Mouse (Mus musculus): ENCODE data around the gene Sirt5.
A peak's percentile ranks its signal among the peaks of the same experiment; 100 is the strongest.

Sirt5 gene

DNA sequence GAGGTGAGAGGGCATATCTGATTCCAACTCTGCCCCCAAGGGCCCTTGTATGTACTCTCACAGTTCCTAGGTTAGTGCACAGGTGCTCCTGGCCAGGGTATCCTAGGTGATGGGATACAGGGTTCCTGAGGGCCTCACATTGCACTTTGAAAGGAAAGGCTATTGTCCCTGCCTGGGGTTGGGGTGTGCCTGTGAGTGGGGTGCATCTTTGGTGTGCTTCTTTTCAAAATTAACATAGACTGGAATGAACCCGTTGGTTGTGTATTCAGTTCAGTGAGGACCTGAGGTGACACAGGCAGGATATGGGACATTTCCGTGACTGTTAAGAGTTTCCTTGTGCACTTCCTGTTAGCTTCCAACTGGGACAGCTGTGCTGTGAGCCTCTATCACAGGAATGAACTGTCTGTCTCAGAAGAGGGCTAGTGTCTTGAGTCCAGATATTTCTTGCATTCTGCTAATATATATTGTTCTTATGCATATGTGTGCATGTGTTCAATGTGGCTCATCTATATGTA is 9.7 kb downstream of the Sirt5 start:
- no peak for DNase-seq (ENCODE audit: low spot score)

GRCm38 (mm10) chr13:43379989-43380388 is 14.7 kb downstream of the Sirt5 start:
- DNase-seq (ENCODE audit: low spot score), result no peak

DNA sequence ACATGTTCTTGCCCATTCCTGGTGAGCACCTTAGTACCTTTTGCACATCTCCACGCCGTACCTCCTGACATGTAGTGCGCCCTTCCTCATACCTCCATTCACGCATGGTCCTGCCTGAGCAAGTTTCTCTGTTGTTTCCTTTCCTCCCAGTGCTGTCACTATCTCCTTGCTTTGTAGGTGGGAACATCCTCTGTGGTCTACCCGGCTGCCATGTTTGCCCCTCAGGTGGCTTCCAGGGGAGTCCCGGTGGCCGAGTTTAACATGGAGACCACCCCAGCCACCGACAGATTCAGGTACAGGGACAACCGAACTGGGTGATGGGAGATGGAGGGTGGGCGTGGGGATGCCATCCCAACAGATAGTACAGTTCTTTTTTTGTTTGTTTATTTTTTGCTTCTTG is 20.0 kb downstream of the Sirt5 start:
- DNase-seq (ENCODE audit: low spot score), result no peak

DNA sequence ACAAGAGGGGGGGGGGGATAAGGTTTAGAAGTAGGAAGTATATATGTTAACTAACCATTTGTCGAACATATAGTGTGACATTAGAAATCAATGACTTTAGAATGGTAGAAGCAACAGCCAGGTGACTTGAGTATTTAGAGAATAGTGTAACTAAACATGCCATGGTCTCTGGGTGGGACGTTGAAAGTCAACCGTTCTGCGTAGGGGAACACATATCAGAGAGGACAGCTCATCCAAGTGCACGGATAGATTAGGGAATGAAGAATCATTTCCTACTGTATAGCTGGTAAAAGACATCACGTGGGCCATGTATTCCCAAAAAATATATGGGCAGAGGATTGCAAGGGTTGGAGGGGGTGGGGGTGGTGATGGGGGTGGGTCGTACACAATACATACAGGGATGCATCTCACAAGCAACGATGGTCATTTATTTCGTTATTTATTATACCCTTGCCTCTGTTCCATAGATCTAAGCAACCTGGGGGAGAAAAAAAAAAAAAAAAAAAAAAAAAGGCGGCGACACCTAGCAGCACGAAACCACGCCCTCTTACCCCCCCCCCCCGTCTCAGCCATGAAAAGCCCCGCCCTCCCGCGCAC is 32.5 kb downstream of the Sirt5 start:
- no peak for DNase-seq (ENCODE audit: low spot score)

DNA sequence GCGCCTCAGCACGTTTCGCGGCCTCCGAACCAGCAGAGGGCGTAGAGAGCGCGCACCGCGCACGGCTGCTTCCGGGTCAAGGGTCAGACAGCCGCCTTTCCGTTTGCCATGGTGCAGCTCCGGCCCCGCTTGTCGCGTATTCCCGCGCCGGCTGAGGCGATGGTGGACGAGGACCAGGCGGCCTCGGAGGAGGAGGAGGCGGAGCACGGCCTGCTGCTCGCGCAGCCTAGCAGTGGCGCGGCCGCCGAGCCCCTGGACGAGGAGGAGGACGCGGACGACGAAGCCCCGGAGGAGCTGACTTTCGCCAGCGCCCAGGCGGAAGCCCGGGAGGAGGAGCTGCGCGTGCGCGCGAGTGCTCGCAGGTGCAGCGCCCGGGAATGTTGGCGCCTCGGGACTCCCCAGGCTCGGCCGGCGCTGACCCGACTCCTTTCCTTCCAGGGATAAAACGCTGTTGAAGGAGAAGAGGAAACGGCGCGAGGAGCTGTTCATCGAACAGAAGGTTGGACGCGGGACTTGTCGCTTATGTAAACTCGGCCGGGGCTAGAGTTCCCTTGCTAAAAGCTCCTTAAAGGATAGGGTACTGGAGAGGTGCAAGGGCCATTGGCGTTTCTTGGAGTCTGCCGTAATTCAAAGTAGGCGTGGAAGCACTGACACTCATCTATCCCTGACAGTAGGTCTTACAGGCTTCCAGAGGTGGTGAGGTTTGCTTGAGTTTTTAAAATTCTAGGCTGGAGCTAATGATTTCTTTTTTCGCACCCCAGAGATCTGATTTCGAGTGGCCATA is 33.2 kb downstream of the Sirt5 start, which contains the start of gene Nol7:
Gene Nol7 (plus strand): TSS at position 94 of the 784 bp plus-strand sequence.
- peak; percentile 93 for DNase-seq (ENCODE audit: low spot score)

- no peak for DNase-seq (ENCODE audit: low spot score)
Measured at GRCm38 (mm10) chr13:43399576-43399975, 34.3 kb downstream of the Sirt5 start.

GRCm38 (mm10) chr13:43412311-43412710 is 47.0 kb downstream of the Sirt5 start:
- no peak for DNase-seq (ENCODE audit: low spot score)

DNA sequence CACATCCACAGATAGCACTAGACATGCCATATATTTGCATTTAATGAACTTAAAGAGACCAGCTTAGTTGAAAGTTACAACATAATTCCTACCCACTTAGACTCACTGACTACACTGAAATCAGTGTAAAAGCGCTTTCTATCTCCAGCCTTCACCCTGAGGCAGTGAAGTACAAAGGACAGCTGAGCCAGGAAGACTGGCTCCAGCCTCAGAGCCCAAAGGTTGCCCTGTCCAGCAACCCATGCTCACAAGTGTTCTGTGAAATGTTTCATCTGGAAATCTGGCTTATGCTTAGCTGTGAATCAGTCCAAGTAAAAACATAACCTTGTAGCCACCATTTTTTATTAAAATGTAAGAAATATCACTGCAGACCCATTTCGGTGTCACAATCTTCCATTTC is 48.3 kb downstream of the Sirt5 start:
- DNase-seq (ENCODE audit: low spot score), result no peak

DNA sequence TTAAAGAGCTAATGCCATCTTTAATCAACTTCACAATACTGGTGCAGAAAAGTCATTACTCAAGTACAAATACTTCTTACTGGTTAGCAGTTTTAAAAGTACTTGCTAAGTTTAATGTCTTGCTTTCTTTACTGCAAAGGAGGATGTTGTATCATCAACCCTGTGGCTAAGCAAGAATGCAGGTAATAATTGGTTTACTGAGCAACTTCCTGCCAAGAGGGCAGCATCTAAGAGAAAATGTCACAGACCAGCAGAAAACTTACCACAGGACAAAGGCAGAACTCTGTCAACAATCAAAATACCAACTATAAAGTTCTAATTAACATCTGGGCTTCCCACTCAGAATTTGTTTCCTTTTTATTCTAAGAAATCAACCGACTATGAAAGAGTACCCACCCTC is 50.0 kb downstream of the Sirt5 start:
- no peak for DNase-seq (ENCODE audit: low spot score)

GRCm38 (mm10) chr13:43428436-43428835 is 63.1 kb downstream of the Sirt5 start:
- DNase-seq (ENCODE audit: low spot score), result no peak

- no peak for DNase-seq (ENCODE audit: low spot score)
Measured at GRCm38 (mm10) chr13:43433395-43433794, 68.1 kb downstream of the Sirt5 start.

DNA sequence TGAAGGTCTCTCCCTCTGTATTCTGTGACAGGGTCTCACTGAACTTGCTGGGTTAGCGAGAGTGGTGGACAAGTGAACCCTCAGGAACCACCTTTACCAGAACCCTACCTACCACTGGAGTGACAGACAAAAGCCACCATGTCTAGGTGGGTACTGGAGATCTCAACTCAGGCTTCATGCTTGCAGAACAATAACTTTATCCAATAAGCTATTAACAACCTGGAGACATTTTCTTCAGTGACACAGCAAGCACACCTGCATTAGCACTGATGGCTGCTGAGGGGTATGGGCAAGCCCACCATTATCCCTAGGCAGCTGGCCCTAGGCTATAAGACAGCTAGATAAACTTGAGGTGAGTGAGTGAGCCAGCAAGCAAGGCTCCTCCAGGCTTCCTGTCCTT is 75.1 kb downstream of the Sirt5 start:
- no peak for DNase-seq (ENCODE audit: low spot score)

GRCm38 (mm10) chr13:43442551-43442950 is 77.3 kb downstream of the Sirt5 start:
- DNase-seq (ENCODE audit: low spot score), result no peak

- no peak for DNase-seq (ENCODE audit: low spot score)
Measured at GRCm38 (mm10) chr13:43443706-43444105, 78.4 kb downstream of the Sirt5 start.

- no peak for DNase-seq (ENCODE audit: low spot score)
Measured at GRCm38 (mm10) chr13:43444717-43445116, 79.4 kb downstream of the Sirt5 start.
